Mouse (Mus musculus) intestine, embryonic 15.5 days (tissue): ENCODE measurements at regions not wholly inside any gene's neighbourhood (a gene's known extent, or its start where the extent isn't known, plus 50 kb on each side); places are given as distances from the start of the nearest gene placed in this dataset.
A peak's percentile ranks its signal among the peaks of the same experiment; 100 is the strongest.

Experiments
- ATAC-seq: fragments of 200-750 bp; cut with Nextera tagmentation; 2 replicates; pipeline ENCODE4 v1.8.0; 2017; ENCODE audit warnings: moderate TSS enrichment, moderate library complexity
- H3K27ac ChIP-seq: fragments of 300-500 bp; sonication (generic); 2 replicates; pipeline ENCODE4 v1.5.1; 2015; ENCODE audit warnings: mild to moderate bottlenecking, inconsistent platforms
- H3K27me3 ChIP-seq: fragments of 300-500 bp; sonication (generic); replicated peaks from 2 replicates; pipeline ENCODE4 v1.6.1; 2015; ENCODE audit warnings: inconsistent platforms
- H3K36me3 ChIP-seq: fragments of 300-500 bp; sonication (generic); 2 replicates; pipeline ENCODE4 v1.6.1; 2015; ENCODE audit warnings: inconsistent platforms
- H3K4me1 ChIP-seq: fragments of 300-500 bp; sonication (generic); replicated peaks from 2 replicates; pipeline ENCODE4 v1.6.1; 2015; ENCODE audit warnings: inconsistent platforms
- H3K4me2 ChIP-seq: fragments of 300-500 bp; sonication (generic); replicated peaks from 2 replicates; pipeline ENCODE4 v1.6.1; 2015; ENCODE audit warnings: mild to moderate bottlenecking, inconsistent platforms
- H3K4me3 ChIP-seq: fragments of 300-500 bp; sonication (generic); replicated peaks from 2 replicates; pipeline ENCODE4 v1.5.1; 2015; ENCODE audit warnings: inconsistent platforms
- H3K9ac ChIP-seq: fragments of 300-500 bp; sonication (generic); 2 replicates; pipeline ENCODE4 v1.6.1; 2015; ENCODE audit warnings: inconsistent platforms
- H3K9me3 ChIP-seq: fragments of 300-500 bp; sonication (generic); 2 replicates; pipeline ENCODE4 v1.6.1; 2016; ENCODE audit warnings: inconsistent platforms
- WGBS: fragments of 180-500 bp; shearing (Covaris S2); methylation state at CpG from one replicate; pipeline ENCODE4 v1.1.7; 2015; 5-methylcytosine and 5-hydroxymethylcytosine counted together

DNA sequence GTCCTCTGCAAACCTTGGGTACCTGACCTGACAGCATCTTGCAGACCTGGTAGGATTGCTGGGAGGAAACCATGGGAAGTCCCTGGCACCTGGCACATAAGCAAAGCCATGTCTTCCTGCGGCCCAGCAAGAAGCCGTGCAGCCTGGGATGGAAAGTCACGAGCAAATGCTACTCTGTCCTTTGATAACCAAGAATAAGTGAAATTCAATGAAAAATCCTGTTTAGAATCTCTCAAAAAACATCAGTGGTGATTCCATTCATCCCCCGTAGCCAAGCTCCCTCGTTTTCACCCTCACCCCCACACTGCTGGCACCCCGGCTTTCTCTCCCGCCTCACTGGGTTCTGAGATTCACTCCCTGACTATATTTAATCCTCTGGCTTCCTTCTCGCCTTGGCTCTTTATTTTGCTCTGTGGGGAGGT is 188.2 kb upstream of the Rpl38 start:
- H3K9ac ChIP-seq: no peak overlapping the region
- H3K27me3 ChIP-seq: no peaks in the 10 kb centered on the region
- no peaks in the 10 kb centered on the region for H3K9me3 ChIP-seq
- no peak overlapping the region for H3K27ac ChIP-seq
- no peak for ATAC-seq
- H3K36me3 ChIP-seq: no peaks in the 10 kb centered on the region
- 76% methylated on average over 8 of the region's 8 CpGs for WGBS
- H3K4me2 ChIP-seq: no peak overlapping the region
- no peaks in the 10 kb centered on the region for H3K4me1 ChIP-seq
- H3K4me3 ChIP-seq: no peak overlapping the region

DNA sequence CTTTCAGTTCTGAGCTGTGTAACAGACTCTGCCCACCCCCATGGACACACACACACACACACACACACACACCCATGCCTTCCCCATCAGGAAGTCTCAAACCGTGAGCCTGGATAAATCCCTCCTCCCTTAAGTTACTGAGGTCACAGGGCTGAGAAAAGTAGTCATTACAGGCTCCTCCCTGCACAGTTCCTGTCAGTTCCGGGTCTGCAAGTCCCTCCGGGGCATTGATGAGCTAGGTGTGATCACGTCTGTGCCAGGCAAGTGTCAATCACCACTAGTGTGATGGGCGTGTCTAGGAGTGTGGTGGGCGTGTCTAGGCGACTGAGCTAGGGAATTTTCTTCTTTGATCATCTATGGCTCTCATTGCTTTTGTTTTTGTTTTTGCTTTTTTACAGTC is 189.6 kb upstream of the Rpl38 start:
- peak; percentile 41; the same call in 1 of the 2 replicates for ATAC-seq
- Histone ChIP-seq H3K9ac (no peak overlapping the region), H3K4me2 (0 out of 2 replicates have a peak overlapping the region, but pooled peaks have one; percentile 19), H3K4me1 (no peaks in the 10 kb centered on the region), H3K4me3 (no peak overlapping the region), H3K27me3 (no peaks in the 10 kb centered on the region), H3K9me3 (no peaks in the 10 kb centered on the region), H3K36me3 (no peaks in the 10 kb centered on the region), H3K27ac (no peak overlapping the region)
- WGBS: 15% methylated on average over 7 of the region's 7 CpGs

DNA sequence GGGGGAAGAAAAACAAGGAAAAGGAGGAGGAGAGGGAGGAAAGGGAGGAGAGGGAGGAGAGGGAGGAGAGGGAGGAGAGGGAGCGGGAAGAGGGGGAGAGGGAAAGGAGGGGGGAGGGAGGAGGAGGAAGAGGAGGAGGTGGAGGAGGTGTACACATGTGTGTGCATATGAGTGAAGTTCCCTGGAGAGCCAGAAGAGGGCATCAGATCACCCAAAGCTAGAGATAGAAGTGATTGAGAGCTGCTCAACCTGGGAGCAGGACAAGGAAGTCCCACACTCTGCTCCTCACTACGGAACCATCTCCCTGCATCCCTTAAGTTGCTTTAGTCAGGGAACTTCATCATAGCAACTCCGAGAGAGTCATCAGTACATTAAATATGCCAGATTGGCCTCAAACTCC is 191.0 kb upstream of the Rpl38 start:
- Histone ChIP-seq H3K4me2 (no peak overlapping the region), H3K4me1 (peaks cover 6% of the 10 kb centered on the region; the same call in 1 of the 2 replicates), H3K9ac (no peak overlapping the region), H3K36me3 (no peaks in the 10 kb centered on the region), H3K27me3 (peaks cover 3% of the 10 kb centered on the region; the same call in 1 of the 2 replicates), H3K27ac (no peak overlapping the region), H3K4me3 (no peak overlapping the region), H3K9me3 (no peaks in the 10 kb centered on the region)
- 76% methylated on average over 3 of the region's 3 CpGs for WGBS
- ATAC-seq: no peak

DNA sequence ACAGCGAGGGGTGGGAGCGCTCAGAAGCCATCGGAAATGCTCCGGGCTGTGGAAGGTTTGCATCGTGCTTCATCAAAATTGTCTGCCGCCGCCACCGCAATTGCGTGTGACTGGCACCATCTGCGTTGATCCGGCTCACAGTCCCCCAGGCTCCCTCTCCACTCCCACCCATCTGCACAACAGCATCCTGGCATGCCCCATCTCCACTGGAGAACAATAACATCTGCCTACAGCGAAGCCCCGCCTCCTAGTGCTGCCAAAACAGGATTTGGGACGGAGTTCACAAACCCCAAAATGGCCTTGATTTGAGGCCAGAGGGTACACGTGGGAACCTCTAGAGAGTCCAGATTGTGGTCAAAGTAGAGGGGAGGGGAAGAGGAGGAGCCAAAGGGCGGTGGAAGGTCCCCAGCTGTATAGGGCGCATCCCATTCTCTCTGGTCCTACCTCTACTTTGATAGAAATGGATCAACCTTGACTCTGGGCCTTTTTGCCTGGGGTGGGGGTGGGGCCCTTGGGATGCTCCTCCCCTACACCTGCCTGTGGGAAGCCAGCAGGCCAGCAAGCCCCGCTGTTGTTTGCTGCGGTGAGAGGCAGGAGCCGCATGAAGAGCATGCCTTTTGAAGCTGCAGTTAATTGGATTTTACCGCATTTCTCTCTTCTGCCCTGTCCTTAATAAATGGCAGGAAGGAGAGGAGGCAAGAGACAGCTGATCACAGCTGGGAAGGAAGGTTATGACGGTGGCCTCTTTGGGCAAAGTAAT is 195.6 kb upstream of the Rpl38 start:
- Histone ChIP-seq H3K9ac (no peak overlapping the region), H3K36me3 (no peaks in the 10 kb centered on the region), H3K4me1 (peaks cover 16% of the 10 kb centered on the region; the same call in 1 of the 2 replicates), H3K4me3 (no peak overlapping the region), H3K27me3 (peaks cover 7% of the 10 kb centered on the region; the same call in 1 of the 2 replicates), H3K4me2 (peak overlapping the region; percentile 36), H3K9me3 (no peaks in the 10 kb centered on the region), H3K27ac (no peak overlapping the region)
- no peak for ATAC-seq
- WGBS: 29% methylated on average over 22 of the region's 22 CpGs

DNA sequence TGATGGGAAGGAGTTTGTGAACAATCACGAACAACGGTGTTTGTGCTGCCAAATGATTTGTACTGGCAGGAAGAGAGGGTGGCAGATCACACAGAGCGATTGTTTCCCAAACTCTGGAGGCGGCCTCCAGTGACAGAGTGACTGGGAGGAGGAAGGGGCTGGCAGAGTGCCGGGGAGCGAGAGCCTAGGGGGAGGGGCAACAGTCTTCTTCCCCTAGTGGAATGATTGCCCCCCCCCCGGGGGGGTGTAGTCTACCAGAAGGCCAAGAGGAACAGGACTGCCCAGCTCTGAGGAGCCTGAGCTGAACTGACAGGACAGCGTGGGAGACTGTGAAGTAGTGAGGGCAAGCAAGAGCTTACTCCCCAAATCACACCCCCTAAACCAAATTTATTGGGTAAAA is 199.9 kb upstream of the Rpl38 start:
- Histone ChIP-seq H3K4me2 (peak overlapping the region; percentile 42), H3K4me1 (peaks cover 21% of the 10 kb centered on the region; the same call in 1 of the 2 replicates), H3K9ac (no peak overlapping the region), H3K9me3 (no peaks in the 10 kb centered on the region), H3K27ac (0 out of 2 replicates have a peak overlapping the region, but pooled peaks have one; percentile 28), H3K4me3 (no peak overlapping the region), H3K27me3 (peaks cover 7% of the 10 kb centered on the region; the same call in 1 of the 2 replicates), H3K36me3 (no peaks in the 10 kb centered on the region)
- ATAC-seq: peak; percentile 80
- WGBS: 2% methylated on average over 8 of the region's 8 CpGs

DNA sequence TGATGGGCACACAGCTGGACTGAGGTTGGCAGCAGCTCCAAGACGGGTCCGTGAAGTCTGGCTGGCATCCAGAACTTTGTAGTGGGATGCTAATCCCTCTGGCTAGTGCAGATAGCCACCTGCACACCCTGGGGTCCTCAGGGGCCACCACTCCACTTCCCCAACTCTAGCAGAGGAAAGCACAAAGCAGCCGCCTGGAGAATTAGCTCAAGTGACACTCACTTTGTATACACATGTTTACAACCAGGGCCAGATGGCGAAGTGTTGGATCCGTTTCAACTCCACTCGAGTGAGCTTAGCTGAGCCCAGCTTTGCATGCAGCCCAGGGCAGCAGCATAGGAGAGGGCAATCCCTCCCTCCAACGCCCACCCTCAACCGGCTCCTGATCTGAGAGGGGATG is 200.5 kb upstream of the Rpl38 start:
- H3K4me3 ChIP-seq: no peak overlapping the region
- H3K27ac ChIP-seq: no peak overlapping the region
- no peaks in the 10 kb centered on the region for H3K36me3 ChIP-seq
- WGBS: 9% methylated on average over 8 of the region's 8 CpGs
- no peak overlapping the region for H3K9ac ChIP-seq
- H3K4me2 ChIP-seq: peak overlapping the region; percentile 33
- H3K9me3 ChIP-seq: no peaks in the 10 kb centered on the region
- ATAC-seq: peak; percentile 60; the same call in 1 of the 2 replicates
- peaks cover 19% of the 10 kb centered on the region for H3K4me1 ChIP-seq
- H3K27me3 ChIP-seq: peaks cover 7% of the 10 kb centered on the region; the same call in 1 of the 2 replicates

DNA sequence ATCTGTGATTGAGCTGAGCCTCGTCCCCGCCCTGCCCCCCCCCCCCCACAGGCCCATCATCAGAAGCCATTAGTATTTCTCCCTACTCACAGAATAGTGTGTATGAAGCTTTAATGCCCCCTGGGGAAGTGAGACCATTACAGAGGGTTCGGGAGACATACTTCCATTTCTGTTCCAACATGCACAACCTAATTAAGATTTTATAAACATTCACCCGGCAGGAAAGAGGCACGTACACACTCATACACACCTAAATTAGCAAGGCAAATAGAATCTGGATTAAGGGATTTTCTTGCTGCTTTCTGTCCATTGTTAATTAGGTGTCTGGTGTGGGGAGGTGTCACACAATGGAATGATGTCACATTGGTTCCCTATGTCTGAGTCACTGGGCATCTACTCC is 202.8 kb upstream of the Rpl38 start:
- Histone ChIP-seq H3K27me3 (no peaks in the 10 kb centered on the region), H3K9ac (no peak overlapping the region), H3K36me3 (no peaks in the 10 kb centered on the region), H3K4me3 (no peak overlapping the region), H3K9me3 (no peaks in the 10 kb centered on the region), H3K4me2 (no peak overlapping the region), H3K4me1 (peaks cover 9% of the 10 kb centered on the region; the same call in 1 of the 2 replicates), H3K27ac (no peak overlapping the region)
- ATAC-seq: no peak
- WGBS: 54% methylated on average over 5 of the region's 5 CpGs

DNA sequence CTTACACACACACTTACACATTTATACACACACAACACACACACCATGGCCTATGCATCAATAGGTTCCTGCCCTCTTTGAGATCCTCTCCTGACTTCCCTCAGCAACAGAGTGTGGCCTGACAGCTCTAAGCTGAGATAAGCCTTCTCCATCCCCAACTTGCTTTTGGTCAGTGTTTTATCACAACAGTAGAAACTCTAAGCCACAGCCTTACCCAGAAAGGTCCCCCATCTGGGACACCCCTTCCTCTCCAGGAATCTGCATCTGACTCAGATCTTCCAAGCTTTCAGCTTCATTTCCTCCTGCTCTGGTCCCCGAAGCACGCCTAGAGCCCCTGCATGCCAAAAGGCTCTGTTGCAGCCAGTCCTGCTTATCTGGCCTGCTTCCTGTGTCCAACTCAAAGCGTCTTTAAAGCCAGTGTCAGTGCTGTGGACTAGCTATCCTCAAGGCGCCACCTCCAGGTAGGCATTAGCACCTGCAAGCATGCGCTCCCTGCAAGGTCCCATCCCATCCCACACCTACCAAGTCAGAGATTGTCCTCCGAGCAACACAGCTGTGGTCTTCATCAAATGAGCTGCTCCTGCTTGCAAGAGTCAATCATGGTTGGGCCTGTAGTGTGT is 205.5 kb upstream of the Rpl38 start:
- no peak overlapping the region for H3K9ac ChIP-seq
- no peak overlapping the region for H3K4me2 ChIP-seq
- WGBS: 19% methylated on average over 6 of the region's 6 CpGs
- no peak overlapping the region for H3K27ac ChIP-seq
- H3K36me3 ChIP-seq: no peaks in the 10 kb centered on the region
- H3K4me3 ChIP-seq: no peak overlapping the region
- H3K4me1 ChIP-seq: peaks cover 5% of the 10 kb centered on the region; the same call in 1 of the 2 replicates
- H3K9me3 ChIP-seq: no peaks in the 10 kb centered on the region
- H3K27me3 ChIP-seq: no peaks in the 10 kb centered on the region
- peak; percentile 62 for ATAC-seq

DNA sequence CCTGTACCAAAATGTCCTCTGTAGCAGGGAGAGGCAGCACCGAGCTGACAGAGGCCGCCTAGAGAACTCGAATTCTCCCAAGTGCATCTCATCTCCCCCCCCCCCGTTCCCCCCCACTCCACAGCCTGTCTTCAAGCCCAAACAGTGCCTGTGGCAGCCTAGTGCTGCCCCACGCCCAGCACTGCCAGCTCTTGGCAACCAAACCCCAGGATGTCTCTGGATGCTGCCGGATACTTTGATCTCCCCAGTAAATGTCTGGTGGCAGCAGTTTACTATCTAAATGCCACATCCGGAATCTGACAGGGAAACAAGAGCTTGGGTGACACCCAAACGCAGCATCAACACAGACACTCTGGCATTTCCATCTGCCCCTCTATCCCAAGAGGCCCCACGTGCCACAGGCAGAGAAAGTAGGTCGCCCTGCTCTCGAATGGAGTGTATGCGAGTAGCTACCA is 213.4 kb upstream of the Rpl38 start:
- 54% methylated on average over 12 of the region's 12 CpGs for WGBS
- H3K4me2 ChIP-seq: no peak overlapping the region
- H3K36me3 ChIP-seq: no peaks in the 10 kb centered on the region
- no peaks in the 10 kb centered on the region for H3K9me3 ChIP-seq
- ATAC-seq: no peak
- no peak overlapping the region for H3K9ac ChIP-seq
- no peaks in the 10 kb centered on the region for H3K4me1 ChIP-seq
- no peaks in the 10 kb centered on the region for H3K27me3 ChIP-seq
- H3K27ac ChIP-seq: no peak overlapping the region
- no peak overlapping the region for H3K4me3 ChIP-seq

DNA sequence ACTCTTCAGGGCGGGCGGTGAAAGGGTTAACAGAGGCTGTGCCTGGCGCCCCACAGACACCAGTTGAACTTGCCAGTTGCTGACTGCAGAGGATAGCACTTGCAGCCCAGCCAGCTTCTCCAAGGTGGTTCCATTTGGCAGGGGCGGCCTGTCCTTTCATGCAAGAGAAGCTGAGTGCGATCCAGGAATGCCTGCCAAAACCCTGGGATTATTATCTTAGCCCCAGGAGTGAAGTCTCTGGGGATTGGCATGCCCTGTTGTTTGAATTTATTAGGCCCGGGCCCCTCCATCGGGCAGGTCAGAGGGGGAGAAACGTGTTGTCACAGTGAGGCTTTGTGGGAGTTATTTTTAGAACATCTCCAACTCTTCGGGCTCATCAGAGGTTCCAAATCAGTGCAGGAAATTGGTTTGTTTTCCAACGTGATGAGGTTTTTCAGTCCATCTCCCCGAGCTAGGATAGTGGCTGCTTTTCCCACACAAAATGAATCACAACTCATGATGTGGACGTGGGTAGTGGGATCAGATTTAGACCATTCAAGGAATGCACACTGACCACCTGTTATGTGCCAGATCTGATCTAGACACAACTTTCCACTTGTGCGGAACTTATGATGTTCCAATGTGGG is 219.4 kb upstream of the Rpl38 start:
- Histone ChIP-seq H3K36me3 (no peaks in the 10 kb centered on the region), H3K4me3 (no peak overlapping the region), H3K4me1 (peaks cover 15% of the 10 kb centered on the region), H3K27ac (no peak overlapping the region), H3K4me2 (no peak overlapping the region), H3K9me3 (no peaks in the 10 kb centered on the region), H3K27me3 (no peaks in the 10 kb centered on the region), H3K9ac (no peak overlapping the region)
- ATAC-seq: no peak
- WGBS: 40% methylated on average over 13 of the region's 13 CpGs

DNA sequence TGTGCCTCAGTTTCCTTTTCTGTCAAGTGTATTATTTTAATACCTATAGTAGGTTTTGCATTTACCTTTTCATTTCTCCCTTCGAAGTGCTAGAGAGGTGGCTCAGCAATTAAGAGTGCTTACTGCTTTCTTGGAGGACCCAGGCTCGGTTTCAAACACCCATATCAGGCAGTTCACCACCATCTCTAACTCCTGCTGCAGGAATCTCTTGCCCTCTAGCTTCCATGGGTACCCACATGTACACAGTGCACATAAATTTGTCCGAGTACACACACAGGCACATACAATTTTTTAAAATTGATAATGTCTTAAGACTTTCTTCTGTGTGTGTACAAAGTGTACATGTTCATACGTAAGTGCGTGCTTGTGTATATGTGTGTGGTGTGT is 220.9 kb upstream of the Rpl38 start:
- Histone ChIP-seq H3K27ac (peak overlapping the region; percentile 58; the same call in 1 of the 2 replicates), H3K9me3 (no peaks in the 10 kb centered on the region), H3K27me3 (no peaks in the 10 kb centered on the region), H3K4me1 (peaks cover 15% of the 10 kb centered on the region), H3K4me3 (0 out of 2 replicates have a peak overlapping the region, but pooled peaks have one; percentile 22), H3K4me2 (peak overlapping the region; percentile 71), H3K36me3 (no peaks in the 10 kb centered on the region), H3K9ac (no peak overlapping the region)
- ATAC-seq: no peak
- 84% methylated on average over 5 of the region's 5 CpGs for WGBS
